26 mouse cellular contexts compared by ENCODE assay signal in genomic region chr1:160981337-160981736, GRCm38 (mm10). TPM values are rescaled to one million over a fixed set of nuclear protein-coding genes. Genes with fewer than 3 reads are reported as not detected.
DNase-seq lines count a peak whose midpoint lies in the region; ATAC-seq lines count a peak whose summit lies in the region.
"Had no signal": no experiment of that assay in that cellular context is flagged by ENCODE, and none has a peak within 500 bp of the region (broad histone marks: within the 10 kb centered on the region; RNA-seq: fewer than 3 reads in every experiment).

No protein-coding gene starts in this region.

- H3K4me3 ChIP-seq in kidney, embryonic 15.5 days (replicated peaks) = no peak overlapping the region
- H3K4me3 ChIP-seq in liver, embryonic 11.5 days (ENCODE audit: low read depth, low read length) = no peak overlapping the region
- no peak overlapping the region for H3K4me3 ChIP-seq in liver, embryonic 15.5 days (replicated peaks)
- H3K4me3 ChIP-seq: embryonic facial prominence, embryonic 10.5 days; embryonic facial prominence, embryonic 13.5 days; erythroblast, embryonic 14.5 days; forebrain, embryonic 12.5 days; forebrain, embryonic 15.5 days; heart, adult 2 months; heart, embryonic 10.5 days; heart, embryonic 13.5 days; hindbrain, embryonic 12.5 days; hindbrain, embryonic 15.5 days had no signal

- 0 out of 2 replicates have a peak, but pooled peaks have one; percentile 28 for ATAC-seq in kidney, embryonic 15.5 days (replicated peaks; ENCODE audit: low FRiP score)
- ATAC-seq in liver, embryonic 11.5 days (replicated peaks; ENCODE audit: low FRiP score) = no peak
- peak; percentile 26 for ATAC-seq in liver, embryonic 15.5 days (ENCODE audit: insufficient read depth)
- ATAC-seq: forebrain, embryonic 15.5 days had no signal

- H3K4me1 ChIP-seq in kidney, embryonic 15.5 days = peaks cover 11% of the 10 kb centered on the region
- H3K4me1 ChIP-seq in liver, embryonic 11.5 days (replicated peaks; ENCODE audit: control insufficient read depth, insufficient read depth, low read length) = no peaks in the 10 kb centered on the region
- peaks cover 7% of the 10 kb centered on the region for H3K4me1 ChIP-seq in liver, embryonic 15.5 days (replicated peaks)
- H3K4me1 ChIP-seq: embryonic facial prominence, embryonic 13.5 days; forebrain, embryonic 12.5 days; forebrain, embryonic 15.5 days; heart, embryonic 10.5 days; heart, embryonic 13.5 days; hindbrain, embryonic 12.5 days; hindbrain, embryonic 15.5 days had no signal

- DNase-seq in kidney, adult 9 months = no peak
- no peak for DNase-seq in liver, embryonic 11.5 days (ENCODE audit: low spot score)
- no peak for DNase-seq in embryo, embryonic 11 days
- no peak for DNase-seq in layer of hippocampus, adult 9-10 months (ENCODE audit: low spot score)
- no peak for DNase-seq in retina, embryonic 14.5 days (ENCODE audit: low spot score)
- DNase-seq: adrenal gland, adult 2 months; adrenal gland, postnatal 14 days; B cell, adult 2 months; cerebellum, adult 11 months; cerebellum, adult 2 months; cerebellum, adult 9-11 months; cerebellum, postnatal 25 days; gastrocnemius, postnatal 25 days; heart, adult 2 months; heart, postnatal 14 days had no signal

- 75% methylated on average over 4 of the region's 4 CpGs for WGBS in kidney, embryonic 15.5 days
- WGBS in liver, embryonic 11.5 days = 90% methylated on average over 4 of the region's 4 CpGs
- 72% methylated on average over 4 of the region's 4 CpGs for WGBS in liver, embryonic 15.5 days (ENCODE audit: insufficient replicate concordance)

- H3K27ac ChIP-seq in kidney, embryonic 15.5 days = no peak overlapping the region
- peak overlapping the region; percentile 34; the same call in 1 of the 2 replicates for H3K27ac ChIP-seq in liver, embryonic 11.5 days (ENCODE audit: low read depth, low read length)
- H3K27ac ChIP-seq in liver, embryonic 15.5 days (replicated peaks) = peak overlapping the region; percentile 75
- H3K27ac ChIP-seq: embryonic facial prominence, embryonic 10.5 days; embryonic facial prominence, embryonic 13.5 days; forebrain, embryonic 12.5 days; forebrain, embryonic 15.5 days; heart, adult 2 months; heart, embryonic 10.5 days; heart, embryonic 13.5 days; hindbrain, embryonic 12.5 days; hindbrain, embryonic 15.5 days had no signal

- no peaks in the 10 kb centered on the region for H3K9me3 ChIP-seq in kidney, embryonic 15.5 days (replicated peaks)
- no peaks in the 10 kb centered on the region for H3K9me3 ChIP-seq in liver, embryonic 11.5 days (ENCODE audit: control insufficient read depth, low read length)
- no peaks in the 10 kb centered on the region for H3K9me3 ChIP-seq in liver, embryonic 15.5 days (replicated peaks)
- H3K9me3 ChIP-seq: embryonic facial prominence, embryonic 10.5 days; embryonic facial prominence, embryonic 13.5 days; forebrain, embryonic 12.5 days; forebrain, embryonic 15.5 days; heart, embryonic 10.5 days; heart, embryonic 13.5 days; hindbrain, embryonic 12.5 days; hindbrain, embryonic 15.5 days had no signal

- no peak overlapping the region for H3K4me2 ChIP-seq in kidney, embryonic 15.5 days
- no peak overlapping the region for H3K4me2 ChIP-seq in liver, embryonic 11.5 days
- H3K4me2 ChIP-seq in liver, embryonic 15.5 days = no peak overlapping the region
- H3K4me2 ChIP-seq: embryonic facial prominence, embryonic 13.5 days; forebrain, embryonic 12.5 days; forebrain, embryonic 15.5 days; heart, embryonic 13.5 days; hindbrain, embryonic 12.5 days; hindbrain, embryonic 15.5 days had no signal

- no peaks in the 10 kb centered on the region for H3K27me3 ChIP-seq in kidney, embryonic 15.5 days
- no peaks in the 10 kb centered on the region for H3K27me3 ChIP-seq in liver, embryonic 11.5 days (replicated peaks; ENCODE audit: control insufficient read depth, insufficient read depth, low read length)
- H3K27me3 ChIP-seq in liver, embryonic 15.5 days = no peaks in the 10 kb centered on the region
- H3K27me3 ChIP-seq: embryonic facial prominence, embryonic 13.5 days; forebrain, embryonic 12.5 days; forebrain, embryonic 15.5 days; heart, embryonic 13.5 days; hindbrain, embryonic 12.5 days; hindbrain, embryonic 15.5 days had no signal

- no peaks in the 10 kb centered on the region for H3K36me3 ChIP-seq in kidney, embryonic 15.5 days
- no peaks in the 10 kb centered on the region for H3K36me3 ChIP-seq in liver, embryonic 11.5 days (ENCODE audit: control insufficient read depth, insufficient read depth, low read length)
- no peaks in the 10 kb centered on the region for H3K36me3 ChIP-seq in liver, embryonic 15.5 days (replicated peaks)
- H3K36me3 ChIP-seq: forebrain, embryonic 12.5 days; forebrain, embryonic 15.5 days; heart, embryonic 10.5 days; hindbrain, embryonic 12.5 days; hindbrain, embryonic 15.5 days had no signal

- H3K9ac ChIP-seq in kidney, embryonic 15.5 days = no peak overlapping the region
- no peak overlapping the region for H3K9ac ChIP-seq in liver, embryonic 11.5 days (ENCODE audit: low read depth, low read length)
- no peak overlapping the region for H3K9ac ChIP-seq in liver, embryonic 15.5 days
- H3K9ac ChIP-seq: embryonic facial prominence, embryonic 13.5 days; forebrain, embryonic 12.5 days; forebrain, embryonic 15.5 days; heart, embryonic 13.5 days; hindbrain, embryonic 12.5 days; hindbrain, embryonic 15.5 days had no signal

RNA-seq across cellular contexts. Expression of gene Serpinc1, which starts 3.0 kb away (rescaled TPM):
- polyA plus RNA-seq in kidney, embryonic 15.5 days (2015; fragmentation: Nextera tagmentation; extraction: Ambion mirVana) = 3.1 and 6.8 TPM in 2 replicates
- 209 and 215 TPM in 2 replicates for polyA plus RNA-seq in liver, embryonic 11.5 days (2014; fragmentation: Nextera tagmentation; extraction: Ambion mirVana)
- 916 and 1,075 TPM in 2 replicates for polyA plus RNA-seq in liver, embryonic 15.5 days (2015; fragmentation: Nextera tagmentation; extraction: Ambion mirVana)

RNA-seq across cellular contexts. Expression of gene Zbtb37, which starts 53.3 kb away (rescaled TPM):
- 7.8 and 8.3 TPM in 2 replicates for polyA plus RNA-seq in kidney, embryonic 15.5 days (2015; fragmentation: Nextera tagmentation; extraction: Ambion mirVana)
- polyA plus RNA-seq in liver, embryonic 11.5 days (2014; fragmentation: Nextera tagmentation; extraction: Ambion mirVana) = 3.4 and 4.8 TPM in 2 replicates
- 1.3 and 2.0 TPM in 2 replicates for polyA plus RNA-seq in liver, embryonic 15.5 days (2015; fragmentation: Nextera tagmentation; extraction: Ambion mirVana)
- polyA plus RNA-seq: erythroblast, embryonic 14.5 days had no signal

Comparison
In these comparisons a context has a peak if more than half of its experiments do, and no peak if none do; other contexts are left out.
1. RNA of gene Serpinc1, which starts 3.0 kb away (polyA plus RNA-seq): 916 to 1,075 TPM in liver, embryonic 15.5 days and 209 to 215 TPM in liver, embryonic 11.5 days; 3.1 to 6.8 TPM in kidney, embryonic 15.5 days; every median in the first group is over 10 times any median in the second.